Mouse (Mus musculus) urinary bladder, postnatal 14 days (tissue): ENCODE results near the gene BC030870.

ENCODE experiments used
- DNase-seq: peaks from one replicate; pipeline ENCODE4 v3.0.0; 2021; ENCODE audit warnings: low spot score

Gene BC030870

DNA sequence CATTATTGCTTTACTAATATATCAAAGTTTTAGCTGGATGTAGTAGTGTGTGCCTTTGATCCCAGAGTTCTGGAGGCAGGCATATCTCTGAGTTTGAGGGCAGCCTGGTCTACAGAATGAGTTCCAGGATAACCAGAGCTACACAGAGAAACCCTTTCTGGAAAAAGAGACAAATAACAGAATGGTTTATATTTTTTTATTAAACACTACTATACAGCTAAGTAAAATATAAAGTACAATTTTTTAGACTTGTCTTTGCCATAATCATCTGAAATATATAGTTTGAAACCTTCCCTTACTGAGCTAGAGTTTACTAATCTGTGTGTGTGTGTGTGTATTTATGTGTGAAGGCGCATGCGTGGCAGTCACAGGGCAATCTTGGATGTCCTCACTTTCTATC lies 54.6 kb downstream of the BC030870 start, which contains the start of gene Gm10663:
TSS of gene Gm10663 (plus strand) at position 301 of the 400 bp plus-strand sequence.
- DNase-seq: no peak

DNA sequence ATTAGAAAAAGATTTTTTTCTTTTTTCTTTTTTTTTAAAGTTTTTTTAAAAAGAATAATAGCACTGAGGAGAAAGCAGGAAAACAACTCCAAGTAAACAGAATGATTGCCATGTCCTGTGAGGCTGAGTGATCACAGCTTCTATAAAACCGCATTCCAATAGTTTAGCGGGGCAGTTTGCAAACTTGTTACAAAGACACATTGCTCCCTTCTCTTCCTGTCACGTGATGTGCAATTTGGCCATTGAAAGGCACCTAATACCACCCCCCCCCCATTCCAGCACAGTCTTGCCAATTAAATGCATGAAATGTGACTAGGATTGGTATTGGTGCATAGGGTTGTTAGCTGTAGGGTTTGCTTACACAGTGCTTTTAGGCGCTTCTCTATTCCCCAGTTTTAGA lies 58.4 kb downstream of the BC030870 start:
- no peak for DNase-seq

DNA sequence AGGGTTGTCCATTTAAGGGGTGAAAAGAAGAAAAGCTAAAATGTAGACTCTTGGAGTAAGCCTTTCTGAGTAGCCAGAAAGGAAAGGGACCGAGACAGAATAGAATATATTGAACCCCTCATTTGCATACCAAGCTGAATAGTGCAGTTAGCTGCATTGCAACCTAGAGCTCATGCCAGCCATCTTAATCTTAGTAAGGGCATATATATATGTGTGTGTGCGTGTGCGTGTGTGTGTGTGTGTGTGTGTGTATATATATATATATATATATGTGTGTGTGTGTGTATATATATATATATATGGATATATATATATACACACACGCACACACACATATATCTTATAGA lies 60.9 kb downstream of the BC030870 start:
- no peak for DNase-seq

DNA sequence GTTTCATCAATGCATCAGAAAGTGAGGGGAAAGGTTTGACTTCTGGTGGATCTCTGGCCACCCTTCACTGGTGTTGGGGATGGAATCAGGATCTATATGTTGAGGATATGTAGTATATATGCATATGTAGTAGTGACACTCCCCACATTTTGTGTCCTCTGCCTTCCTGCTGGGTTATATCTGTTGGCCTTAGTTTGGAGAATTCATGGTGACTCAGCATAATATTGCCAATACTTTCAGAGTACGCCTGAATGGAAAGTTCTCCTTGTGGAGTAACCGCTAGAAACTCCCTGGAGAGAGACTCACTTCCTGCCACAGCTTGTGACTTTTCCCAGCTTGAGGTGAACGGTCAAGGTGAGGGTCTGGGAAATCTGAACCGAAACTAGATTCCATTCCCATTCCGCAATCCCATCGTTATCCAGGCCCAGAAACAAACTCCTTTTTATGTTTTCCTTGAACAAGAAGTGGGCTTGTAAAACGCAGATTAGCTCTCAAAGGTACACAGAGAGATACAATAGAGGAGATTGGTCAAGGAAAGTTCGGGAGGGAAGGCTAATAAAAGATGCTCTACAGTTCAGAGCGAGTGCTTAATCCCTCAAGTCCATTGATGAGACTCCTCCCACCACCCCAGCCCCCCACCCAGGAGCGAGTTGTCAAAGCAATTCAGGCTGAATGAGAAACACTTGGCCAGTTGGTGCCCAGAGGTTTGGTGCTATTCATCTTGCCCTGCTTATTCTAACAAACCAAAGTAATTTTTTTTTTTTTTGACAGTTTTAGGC lies 61.5 kb downstream of the BC030870 start:
- DNase-seq: no peak

DNA sequence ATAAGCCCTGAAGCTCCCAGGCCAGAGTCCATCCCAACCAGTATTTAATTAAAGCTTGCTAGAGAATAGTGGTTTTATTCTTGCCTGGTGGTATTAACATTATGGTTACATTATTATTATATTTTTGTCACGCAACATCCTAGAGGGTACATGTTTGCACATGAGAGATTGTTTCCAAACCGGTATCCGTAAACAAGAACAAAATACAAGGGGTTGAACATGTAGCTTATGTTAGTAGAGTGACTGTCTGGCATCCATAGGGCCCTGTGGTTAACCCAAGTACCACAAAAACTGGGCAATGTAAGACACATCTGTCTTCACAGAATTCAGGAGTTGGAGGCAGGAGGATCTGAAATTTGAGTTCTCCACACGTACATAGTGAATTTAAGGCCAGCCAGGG lies 62.3 kb downstream of the BC030870 start:
- DNase-seq: no peak

DNA sequence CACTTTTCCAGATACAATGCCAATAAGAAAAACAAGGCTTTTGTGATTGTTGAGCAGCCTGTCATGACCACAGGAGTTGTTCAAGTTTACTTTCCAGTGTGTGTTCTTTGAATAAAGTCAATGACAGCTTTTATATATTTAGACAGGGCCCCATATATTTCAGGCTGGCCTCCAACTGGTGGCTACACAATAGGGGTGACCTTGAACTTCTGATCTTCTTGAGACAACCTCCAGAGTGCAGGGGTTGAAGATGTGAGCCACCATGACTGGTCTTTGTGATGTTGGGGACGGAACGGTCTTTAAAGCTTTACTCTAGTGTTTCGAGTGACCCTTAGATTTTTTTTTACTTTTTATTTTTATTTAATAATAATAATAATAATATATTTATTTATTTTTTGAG lies 63.7 kb downstream of the BC030870 start:
- no peak for DNase-seq

DNA sequence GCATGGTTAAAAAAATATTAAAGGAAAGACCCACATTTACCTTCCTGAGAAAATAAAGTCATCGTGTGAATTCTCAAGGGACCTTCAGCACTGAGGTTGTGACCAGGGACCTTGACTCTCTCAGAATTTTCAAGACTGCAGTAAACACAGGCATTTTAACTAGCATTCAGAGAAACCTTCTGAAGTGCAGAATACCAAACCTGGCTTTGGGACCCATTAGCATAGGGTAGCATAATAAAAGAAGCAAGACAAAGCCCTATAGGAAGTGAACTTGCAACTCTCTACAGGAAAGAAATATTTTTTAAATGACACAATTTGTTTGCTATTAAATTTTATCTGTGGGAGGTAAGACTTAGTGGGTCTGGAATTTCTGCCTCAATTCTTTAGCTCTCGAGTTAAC lies 65.3 kb downstream of the BC030870 start:
- DNase-seq: no peak

DNA sequence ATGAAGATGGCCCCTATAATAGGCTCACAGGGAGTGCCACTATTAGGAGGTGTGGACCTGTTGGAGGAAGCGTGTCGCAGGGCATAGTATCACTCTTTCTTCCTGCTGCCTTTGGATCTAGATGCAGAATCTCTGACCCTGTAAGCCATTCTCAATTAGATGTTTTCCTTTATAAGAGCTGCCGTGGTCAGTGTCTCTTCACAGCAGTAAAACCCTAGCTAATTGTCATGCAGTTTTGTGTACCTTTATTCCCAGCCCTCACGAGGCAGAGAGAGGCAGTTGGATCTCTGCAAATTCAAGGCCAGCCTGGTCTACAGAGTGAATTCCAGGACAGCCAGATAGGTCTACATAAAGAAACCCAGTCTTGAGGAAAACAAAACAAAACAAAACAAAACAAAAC lies 67.2 kb downstream of the BC030870 start:
- DNase-seq: no peak

DNA sequence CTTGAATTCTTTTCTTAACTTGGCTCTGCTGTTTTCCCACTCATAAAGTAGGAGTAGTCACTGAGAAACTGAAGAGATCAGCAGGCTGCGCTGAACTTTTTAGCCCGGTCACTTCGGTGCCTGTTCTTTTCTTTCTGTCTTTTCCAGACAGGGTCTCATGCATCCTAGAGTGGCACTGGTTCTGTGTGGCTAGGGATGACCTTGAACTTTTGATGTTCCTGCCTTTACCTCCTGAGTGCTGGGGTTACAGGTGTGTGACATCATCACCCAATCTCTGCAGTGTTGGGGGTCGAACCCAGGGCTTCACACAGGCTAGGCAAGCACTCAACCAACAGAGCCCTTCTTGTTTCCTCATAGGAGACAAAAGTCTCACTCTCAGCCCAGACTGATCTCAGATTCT lies 72.6 kb downstream of the BC030870 start:
- no peak for DNase-seq

DNA sequence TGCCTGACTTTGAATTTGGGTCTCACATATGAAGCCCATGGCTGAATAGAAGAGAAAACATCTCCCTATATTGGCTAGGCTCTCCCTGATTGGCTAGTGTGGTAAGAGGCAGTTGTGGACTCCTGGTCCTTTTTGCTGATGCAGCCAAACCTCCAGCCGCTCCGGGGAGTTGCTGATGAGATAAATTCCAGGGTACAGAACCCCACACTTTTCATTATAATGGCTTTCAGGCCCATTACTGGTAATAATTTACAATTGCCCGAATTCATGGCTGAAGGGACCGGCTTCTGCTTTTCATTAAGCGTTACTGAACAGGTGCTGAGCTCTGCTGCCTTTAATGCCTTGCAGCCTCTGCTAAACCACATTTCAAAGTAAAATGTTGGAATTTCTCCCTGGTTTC lies 75.4 kb downstream of the BC030870 start:
- DNase-seq: no peak

DNA sequence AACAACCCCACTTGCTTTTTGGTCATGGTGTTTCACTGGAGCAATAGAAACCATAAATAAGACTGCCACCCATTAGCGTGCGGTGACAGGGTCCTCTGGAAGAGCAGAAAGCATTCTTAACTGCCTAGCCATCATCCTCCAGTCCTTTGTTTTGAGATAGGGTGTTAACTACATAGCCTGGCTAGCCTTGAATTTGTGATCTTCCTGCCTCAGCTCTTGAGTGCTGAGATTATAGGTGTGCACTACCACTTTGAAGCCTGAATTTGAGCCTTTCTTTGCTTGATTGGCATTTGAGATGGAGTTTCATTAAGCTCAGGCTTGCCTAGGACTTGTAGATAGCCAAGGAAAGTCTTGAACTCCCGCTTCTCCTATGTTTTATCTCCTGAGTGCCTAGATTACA lies 75.8 kb downstream of the BC030870 start:
- no peak for DNase-seq

DNA sequence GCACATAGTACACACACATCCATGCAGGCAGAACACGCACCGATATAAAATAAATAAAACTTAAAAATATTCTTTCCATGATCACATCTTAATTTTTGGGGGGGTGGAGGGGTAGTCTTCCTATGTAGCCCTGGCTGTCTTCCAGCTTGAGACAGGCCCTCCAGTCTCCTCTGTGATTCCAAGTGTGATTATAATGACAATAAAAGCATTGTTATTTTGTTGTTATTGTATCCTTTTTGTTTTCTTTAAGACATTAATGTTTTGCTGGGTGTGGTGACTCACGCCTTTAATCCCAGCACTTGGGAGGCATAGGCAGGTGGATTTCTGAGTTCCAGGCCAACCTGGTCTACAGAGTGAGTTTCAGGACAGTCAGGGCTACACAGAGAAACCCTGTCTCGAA lies 81.6 kb downstream of the BC030870 start:
- DNase-seq: no peak

DNA sequence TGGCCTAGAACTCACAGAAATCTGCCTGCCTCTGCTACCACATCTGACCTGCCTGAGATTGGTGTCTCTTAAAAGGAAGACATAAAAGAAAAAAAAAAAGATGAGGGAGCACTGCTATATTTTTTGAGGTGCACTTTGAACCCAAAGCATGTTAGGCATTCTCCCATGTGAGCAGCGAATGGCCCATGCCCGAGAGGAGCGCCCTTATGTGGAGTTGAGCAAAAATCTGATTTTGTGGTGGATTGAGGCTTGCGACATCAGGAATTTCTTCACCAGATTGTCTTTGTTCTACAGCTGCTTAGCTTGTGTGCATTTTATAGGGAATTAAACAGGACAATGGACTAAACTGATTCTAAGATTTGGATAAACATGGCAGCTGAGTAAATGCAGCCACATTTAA lies 82.2 kb downstream of the BC030870 start:
- no peak for DNase-seq

DNA sequence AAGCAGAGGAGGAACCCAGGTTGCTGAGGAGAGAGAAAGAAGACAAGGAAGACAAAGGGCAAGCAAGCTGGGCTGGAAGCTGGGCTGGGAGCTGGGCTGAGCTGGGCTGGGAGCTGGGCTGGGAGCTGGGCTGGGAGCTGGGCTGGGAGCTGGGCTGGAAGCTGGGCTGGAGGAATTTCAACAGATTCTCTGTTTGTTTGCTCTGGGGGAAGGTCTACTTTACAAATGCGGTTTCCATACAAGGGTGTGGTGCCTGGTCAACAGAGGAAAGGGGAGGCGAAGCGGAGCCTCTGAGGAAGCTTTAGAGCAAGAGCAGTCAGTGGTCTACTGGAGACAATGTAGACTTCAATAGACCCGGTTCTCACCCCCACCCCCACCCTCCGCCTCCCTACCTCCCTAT lies 82.8 kb downstream of the BC030870 start:
- DNase-seq: no peak

DNA sequence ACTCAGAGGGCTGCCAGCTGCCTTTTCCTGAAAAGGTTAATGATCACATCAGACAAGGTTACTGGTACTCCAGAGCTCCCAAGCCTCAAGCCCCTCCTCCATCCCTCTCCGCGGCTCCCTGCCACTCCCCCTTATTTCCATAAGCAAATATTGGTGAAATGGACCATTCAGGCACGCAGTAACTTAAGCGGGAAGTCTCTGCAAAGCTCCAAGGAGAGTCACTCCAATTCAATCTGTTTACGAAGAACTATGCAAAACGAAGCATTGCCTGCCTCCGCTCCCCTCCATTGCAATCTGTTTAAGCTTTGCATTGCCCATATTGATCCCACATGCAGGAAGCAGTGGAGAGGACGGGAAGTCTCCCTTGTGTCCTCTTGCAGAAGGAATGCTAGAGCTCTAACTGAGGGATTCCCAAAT lies 92.2 kb downstream of the BC030870 start, which contains the start of gene Apela:
TSS of gene Apela (minus strand) at position 220 of the 417 bp plus-strand sequence.
- DNase-seq: peak; percentile 10
